Mouse (Mus musculus) bone marrow macrophage, adult 2 months (primary cell): Measurements from ENCODE around the gene Eif2d.

Experiments used
- CTCF ChIP-seq: IDR thresholded peaks from 2 replicates; pipeline ENCODE4 v1.5.1; 2012; ENCODE audit warnings: low read depth, mild to moderate bottlenecking, low read length, moderate library complexity
- POLR2A ChIP-seq: IDR thresholded peaks from 2 replicates; pipeline ENCODE4 v1.6.1; 2012; ENCODE audit warnings: mild to moderate bottlenecking, low read depth, low read length, borderline replicate concordance

GRCm38 (mm10) chr1:131183201-131183600, 30.2 kb downstream of the Eif2d start:
- TF ChIP-seq CTCF (no peak), POLR2A (no peak)
